Mouse (Mus musculus) megakaryocyte progenitor cell, adult 5-6 weeks (primary cell): Measurements from ENCODE around the gene Pld3. TPM values are rescaled to one million over a fixed set of nuclear protein-coding genes. Genes with fewer than 3 reads are reported as not detected.

Experiments used
- ATAC-seq: replicated peaks from 2 replicates; pipeline ENCODE4 v1.8.0; 2016; ENCODE audit warnings: mild to moderate bottlenecking, moderate TSS enrichment, inconsistent platforms; ENCODE audit not compliant: poor library complexity
- total RNA-seq, 2 experiments: library from RNA; stranded (forward) in 1 of 2; stranded (reverse) in 1 of 2; fragments of 157-497, 149-512 nt in 1 of 2; fragments of 200-1000 nt in 1 of 2; gene quantifications; 2 replicates each; pipeline versions ENCODE4 v1.2.3 to v1.2.4; 2015 to 2017

Pld3 gene
- total RNA-seq, 2 experiments from 2014 or later = 7.5 to 9.3 TPM

- no peak for ATAC-seq
Observed at GRCm38 (mm10) chr7:27489270-27489869, 63.6 kb downstream of the Pld3 start.

DNA sequence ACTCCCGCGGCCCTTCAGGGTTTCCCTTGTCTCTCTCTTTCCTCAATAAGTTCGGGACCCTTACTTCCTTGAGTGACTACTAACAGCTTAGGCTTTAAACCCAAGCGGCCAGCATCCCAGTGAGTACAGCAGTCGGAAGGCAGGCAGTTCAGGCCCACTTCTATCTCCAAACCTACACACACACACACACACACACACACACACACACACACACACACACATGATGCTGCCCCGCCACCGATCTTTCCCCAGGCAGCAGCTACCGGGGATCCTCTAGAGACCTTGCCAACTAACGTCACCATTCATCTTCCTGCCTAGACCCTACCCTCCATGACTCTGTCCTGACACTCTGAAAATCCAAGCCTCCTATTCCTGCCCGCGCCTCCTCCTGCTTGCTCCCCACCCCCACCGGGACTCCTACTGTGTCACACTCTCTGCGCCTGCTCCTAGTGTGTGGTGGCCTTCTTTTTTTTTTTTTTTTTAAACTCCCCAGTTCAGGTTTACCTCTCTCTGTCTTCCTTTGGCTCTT, 65.2 kb downstream of the Pld3 start:
- no peak for ATAC-seq

- peak; percentile 72 for ATAC-seq
Observed at GRCm38 (mm10) chr7:27486770-27487697, 66.0 kb downstream of the Pld3 start, which contains the start of gene Sertad1. Gene Sertad1 (plus strand): TSS chr7:27486910.

- no peak for ATAC-seq
Observed at GRCm38 (mm10) chr7:27486102-27486769, 66.8 kb downstream of the Pld3 start.

DNA sequence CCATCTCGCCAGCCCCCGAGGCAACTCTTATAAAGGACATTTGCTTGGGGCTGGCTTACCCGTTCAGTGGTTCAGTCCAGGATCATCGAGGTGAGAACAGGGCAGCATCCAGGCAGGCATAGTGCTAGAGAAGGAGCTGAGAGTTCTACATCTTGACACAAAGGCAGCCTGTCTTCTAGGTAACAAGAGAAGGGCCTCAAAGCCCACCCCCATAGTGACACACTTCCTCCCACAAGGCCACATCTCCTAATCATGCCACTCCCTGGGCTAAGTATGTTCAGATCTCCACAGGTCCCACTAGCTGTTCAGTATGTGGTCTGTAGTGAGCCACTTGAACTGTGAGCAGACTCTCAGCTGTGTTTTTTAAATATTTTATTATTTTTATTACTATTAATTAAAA, 69.2 kb downstream of the Pld3 start:
- ATAC-seq = no peak

Other genes starting within 250 kb of the Pld3 start
- 0.05 TPM in 1 of 2 replicates, not detected in the other for gene Ltbp4, start 215.5 kb downstream of the Pld3 start, total RNA-seq (2015)
- gene Ltbp4, start 215.5 kb downstream of the Pld3 start, total RNA-seq (2017) = not detected in 2 replicates
- 18.8 and 23.9 TPM in 2 replicates for gene Shkbp1, start 197.2 kb downstream of the Pld3 start, total RNA-seq (2015)
- 10.7 and 11.0 TPM in 2 replicates for gene Shkbp1, start 197.2 kb downstream of the Pld3 start, total RNA-seq (2017)
- not detected in 2 replicates for gene Gm20479, start 195.8 kb downstream of the Pld3 start, total RNA-seq (2015)
- gene Gm20479, start 195.8 kb downstream of the Pld3 start, total RNA-seq (2017) = not detected in 2 replicates
- gene Sptbn4, start 105.5 kb downstream of the Pld3 start, total RNA-seq (2015) = 0.02 and 0.07 TPM in 2 replicates
- gene Sptbn4, start 105.5 kb downstream of the Pld3 start, total RNA-seq (2017) = not detected in 2 replicates
- 31.8 and 53.4 TPM in 2 replicates for gene Blvrb, start 105.2 kb downstream of the Pld3 start, total RNA-seq (2015)
- 21.2 and 30.2 TPM in 2 replicates for gene Blvrb, start 105.2 kb downstream of the Pld3 start, total RNA-seq (2017)
- 2.5 and 2.9 TPM in 2 replicates for gene Sertad3, start 79.5 kb downstream of the Pld3 start, total RNA-seq (2015)
- gene Sertad3, start 79.5 kb downstream of the Pld3 start, total RNA-seq (2017) = 6.1 and 7.6 TPM in 2 replicates
- gene Sertad1, start 66.3 kb downstream of the Pld3 start, total RNA-seq (2015) = 9.2 and 12.5 TPM in 2 replicates
- gene Sertad1, start 66.3 kb downstream of the Pld3 start, total RNA-seq (2017) = 5.9 and 6.8 TPM in 2 replicates
- gene Prx, start 53.9 kb downstream of the Pld3 start, total RNA-seq (2015) = 0.52 and 0.68 TPM in 2 replicates
- 0.75 and 0.81 TPM in 2 replicates for gene Prx, start 53.9 kb downstream of the Pld3 start, total RNA-seq (2017)
- 0.10 and 0.25 TPM in 2 replicates for gene Hipk4, start 30.0 kb downstream of the Pld3 start, total RNA-seq (2015)
- gene Hipk4, start 30.0 kb downstream of the Pld3 start, total RNA-seq (2017) = 0.07 and 0.29 TPM in 2 replicates
- 13.4 and 14.1 TPM in 2 replicates for gene 2310022A10Rik, start within 50 bp of the Pld3 start, total RNA-seq (2015)
- gene 2310022A10Rik, start within 50 bp of the Pld3 start, total RNA-seq (2017) = 12.4 and 15.6 TPM in 2 replicates
- gene Akt2, start 38.3 kb upstream of the Pld3 start, total RNA-seq (2015) = 33.8 and 40.3 TPM in 2 replicates
- gene Akt2, start 38.3 kb upstream of the Pld3 start, total RNA-seq (2017) = 46.9 and 50.2 TPM in 2 replicates
- gene Ttc9b, start 100.7 kb upstream of the Pld3 start, total RNA-seq (2015) = not detected in 2 replicates
- gene Ttc9b, start 100.7 kb upstream of the Pld3 start, total RNA-seq (2017) = not detected in 2 replicates
- 1.7 and 4.3 TPM in 2 replicates for gene Map3k10, start 121.4 kb upstream of the Pld3 start, total RNA-seq (2015)
- 3.4 and 5.2 TPM in 2 replicates for gene Map3k10, start 121.4 kb upstream of the Pld3 start, total RNA-seq (2017)
- 0.71 and 3.1 TPM in 2 replicates for gene Zfp607b, start 136.1 kb upstream of the Pld3 start, total RNA-seq (2015)
- 0.42 and 4.0 TPM in 2 replicates for gene Zfp607b, start 136.1 kb upstream of the Pld3 start, total RNA-seq (2017)
- gene Zfp60, start 178.2 kb upstream of the Pld3 start, total RNA-seq (2015) = 7.6 and 11.3 TPM in 2 replicates
- 5.5 and 7.5 TPM in 2 replicates for gene Zfp60, start 178.2 kb upstream of the Pld3 start, total RNA-seq (2017)